Mouse (Mus musculus) heart, embryonic 10.5 days (tissue): ENCODE measurements around the gene Gas1. TPM values are rescaled to one million over a fixed set of nuclear protein-coding genes. Genes with fewer than 3 reads are reported as not detected.

ENCODE experiments used
- DNase-seq: peaks from one replicate; pipeline ENCODE4 v3.0.0-alpha.2; 2017; ENCODE audit warnings: low spot score
- H3K27ac ChIP-seq: fragments of 300-500 bp; sonication (generic); 2 replicates; pipeline ENCODE4 v1.5.1; 2016; ENCODE audit warnings: mild to moderate bottlenecking
- H3K27me3 ChIP-seq: fragments of 300-500 bp; sonication (generic); 2 replicates; pipeline ENCODE4 v1.6.1; 2016; ENCODE audit warnings: mild to moderate bottlenecking; ENCODE audit not compliant: poor library complexity, insufficient read depth, severe bottlenecking
- H3K36me3 ChIP-seq: fragments of 300-500 bp; sonication (generic); 2 replicates; pipeline ENCODE4 v1.6.1; 2016; ENCODE audit warnings: mild to moderate bottlenecking, moderate library complexity
- H3K4me1 ChIP-seq: fragments of 300-500 bp; sonication (generic); 2 replicates; pipeline ENCODE4 v1.6.1; 2016; ENCODE audit warnings: mild to moderate bottlenecking
- H3K4me3 ChIP-seq: fragments of 300-500 bp; sonication (generic); 2 replicates; pipeline ENCODE4 v1.5.1; 2016; ENCODE audit warnings: mild to moderate bottlenecking, moderate library complexity
- H3K9me3 ChIP-seq: fragments of 300-500 bp; sonication (generic); 2 replicates; pipeline ENCODE4 v1.6.1; 2016; ENCODE audit warnings: mild to moderate bottlenecking, moderate library complexity
- WGBS: fragments of 180-500 bp; shearing (Covaris S2); methylation state at CpG from one replicate; pipeline ENCODE4 v1.1.7; 2016; 5-methylcytosine and 5-hydroxymethylcytosine counted together
- polyA plus RNA-seq: library from polyadenylated mRNA; unstranded; fragments of >200 nt; fragmentation: Nextera tagmentation; extraction: Ambion mirVana; gene quantifications from 2 replicates; pipeline ENCODE4 v1.2.1, GENCODE M21; 2016

Gas1 gene
- polyA plus RNA-seq, 1 experiment from 2014 or later = 71.7 TPM

DNA sequence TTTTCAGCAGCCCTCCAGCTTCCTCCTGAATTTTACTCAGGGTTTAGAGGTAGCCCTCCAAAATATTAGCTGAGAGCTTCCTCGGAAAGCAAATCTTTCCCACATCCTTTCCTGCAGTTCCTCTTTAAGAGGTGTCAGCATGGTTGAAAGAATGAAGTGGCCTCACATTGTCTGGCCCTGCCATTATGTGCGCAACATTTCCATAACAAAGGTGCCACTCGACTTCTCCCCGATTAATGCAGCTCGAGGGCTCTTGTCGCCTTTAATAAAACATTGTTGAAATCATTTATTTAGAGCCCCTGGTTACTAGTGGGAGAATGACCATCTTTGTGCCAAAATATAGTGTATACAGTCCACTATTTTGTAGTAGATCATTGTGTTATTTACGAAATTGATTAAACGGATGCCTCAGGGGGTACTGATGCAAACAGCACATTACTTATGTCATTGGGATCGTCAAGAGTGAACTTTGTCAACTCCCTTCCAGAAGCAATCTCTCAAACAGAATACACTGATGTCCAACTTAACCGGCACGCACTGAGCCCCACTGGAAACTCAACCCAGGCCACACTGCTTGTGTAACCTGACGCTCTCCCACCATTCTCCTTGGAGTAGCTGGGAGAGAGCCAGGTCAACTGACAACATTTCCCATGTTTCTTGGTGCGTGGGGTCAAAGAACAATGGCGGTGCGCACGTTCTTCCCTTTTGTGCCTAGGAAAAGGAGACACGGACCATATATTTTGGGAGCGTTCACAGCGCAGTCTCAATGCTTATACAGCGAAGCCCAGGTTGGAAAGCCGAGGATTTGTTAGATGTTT is 6.1 kb downstream of the Gas1 start:
- H3K4me1 ChIP-seq = peaks cover 20% of the 10 kb centered on the region
- no peaks in the 10 kb centered on the region for H3K9me3 ChIP-seq
- no peaks in the 10 kb centered on the region for H3K36me3 ChIP-seq
- no peak overlapping the region for H3K4me3 ChIP-seq
- 0 out of 2 replicates have a peak, but pooled peaks cover 4% of the 10 kb centered on the region for H3K27me3 ChIP-seq
- no peak overlapping the region for H3K27ac ChIP-seq
- DNase-seq = no peak
- WGBS = 74% methylated on average over 21 of the region's 21 CpGs

DNA sequence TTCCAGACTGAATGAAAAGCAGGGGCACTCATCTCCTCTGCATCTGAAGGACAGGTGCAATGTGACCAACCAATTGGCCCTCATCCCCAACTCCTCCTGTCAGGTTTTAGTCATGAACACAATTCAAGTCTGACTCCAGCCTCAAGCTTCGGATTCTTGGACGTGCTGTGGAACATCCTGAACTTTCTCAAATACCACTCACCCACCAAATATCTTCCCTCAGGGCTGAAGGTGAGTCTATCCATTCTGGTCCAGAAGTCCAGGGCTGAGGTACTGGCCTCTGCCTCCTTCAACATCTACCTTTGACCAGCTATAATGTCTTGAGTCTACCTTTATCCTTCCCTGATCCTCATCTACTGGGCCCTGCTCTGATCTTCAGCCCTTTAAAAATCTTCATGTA is 8.1 kb downstream of the Gas1 start:
- H3K36me3 ChIP-seq = no peaks in the 10 kb centered on the region
- no peak overlapping the region for H3K27ac ChIP-seq
- no peaks in the 10 kb centered on the region for H3K9me3 ChIP-seq
- no peak for DNase-seq
- 79% methylated on average over 2 of the region's 2 CpGs for WGBS
- H3K27me3 ChIP-seq = 0 out of 2 replicates have a peak, but pooled peaks cover 4% of the 10 kb centered on the region
- H3K4me3 ChIP-seq = no peak overlapping the region
- H3K4me1 ChIP-seq = peaks cover 18% of the 10 kb centered on the region

DNA sequence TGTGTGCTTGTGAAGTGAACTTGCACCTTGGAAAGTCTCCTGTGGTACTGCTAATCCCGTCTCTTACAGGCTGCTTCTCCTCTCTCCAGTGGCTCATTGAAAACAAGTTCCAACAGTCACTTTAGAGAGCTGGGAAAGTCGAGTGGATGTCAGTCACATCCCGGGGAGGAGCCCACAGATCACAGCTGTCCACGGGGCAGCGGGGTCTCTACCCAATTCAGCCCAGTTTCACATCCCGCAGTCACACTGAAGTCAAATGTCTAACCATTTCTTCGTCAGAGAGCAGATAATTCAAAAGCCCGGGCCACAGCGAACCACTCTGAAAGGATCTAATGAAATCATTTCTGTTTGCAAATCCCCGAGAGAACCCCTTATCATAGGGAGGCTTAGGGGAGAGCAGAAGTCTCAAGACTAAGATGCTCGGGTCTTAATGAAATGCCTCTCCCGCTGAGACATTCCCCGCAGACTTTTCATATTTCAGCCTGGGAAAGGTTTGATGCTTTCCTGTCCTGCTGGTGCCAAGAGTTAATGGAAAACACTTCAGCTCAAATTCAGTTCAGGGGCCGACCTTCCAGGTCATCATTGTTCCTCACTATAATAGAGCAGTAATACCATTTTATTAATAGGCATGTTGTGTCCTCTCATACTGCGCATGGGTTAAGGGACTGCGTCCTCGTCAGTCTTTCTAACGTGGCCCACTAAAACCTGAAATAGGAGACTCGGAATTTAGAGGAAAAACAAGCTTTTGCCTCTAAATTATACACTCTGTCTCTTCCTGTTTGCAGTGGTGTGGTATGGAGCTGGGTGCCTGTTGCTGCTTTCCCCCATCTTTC is 20.7 kb downstream of the Gas1 start:
- H3K27me3 ChIP-seq = no peaks in the 10 kb centered on the region
- no peak overlapping the region for H3K27ac ChIP-seq
- H3K4me1 ChIP-seq = peaks cover 7% of the 10 kb centered on the region; the same call in 1 of the 2 replicates
- H3K9me3 ChIP-seq = no peaks in the 10 kb centered on the region; the same call in 1 of the 2 replicates
- 0 out of 2 replicates have a peak overlapping the region, but pooled peaks have one; percentile 3 for H3K4me3 ChIP-seq
- WGBS = 34% methylated on average over 19 of the region's 19 CpGs
- H3K36me3 ChIP-seq = no peaks in the 10 kb centered on the region
- DNase-seq = no peak

DNA sequence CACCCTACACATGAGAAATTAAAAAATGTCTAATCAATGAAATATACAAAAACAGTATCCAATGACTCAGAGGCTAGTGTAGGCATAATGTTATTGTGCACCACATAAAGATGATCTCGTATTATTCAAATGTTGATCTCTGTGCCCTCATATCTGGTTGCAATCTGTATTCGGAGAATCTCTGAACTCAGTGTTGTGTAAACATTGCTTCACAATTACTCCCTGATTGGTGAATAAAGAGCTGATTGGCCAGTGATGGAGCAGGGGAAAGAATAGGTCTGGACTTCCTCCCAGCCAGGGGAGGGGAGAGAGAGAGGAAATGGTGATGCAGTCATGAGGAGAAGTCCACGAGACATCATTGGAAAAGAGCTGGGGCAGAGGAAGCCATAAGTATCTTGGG is 23.0 kb downstream of the Gas1 start:
- H3K4me1 ChIP-seq = peaks cover 7% of the 10 kb centered on the region; the same call in 1 of the 2 replicates
- no peak overlapping the region for H3K4me3 ChIP-seq
- no peaks in the 10 kb centered on the region; the same call in 1 of the 2 replicates for H3K9me3 ChIP-seq
- 82% methylated on average over 3 of the region's 3 CpGs for WGBS
- no peak overlapping the region for H3K27ac ChIP-seq
- no peak for DNase-seq
- no peaks in the 10 kb centered on the region for H3K27me3 ChIP-seq
- no peaks in the 10 kb centered on the region for H3K36me3 ChIP-seq

DNA sequence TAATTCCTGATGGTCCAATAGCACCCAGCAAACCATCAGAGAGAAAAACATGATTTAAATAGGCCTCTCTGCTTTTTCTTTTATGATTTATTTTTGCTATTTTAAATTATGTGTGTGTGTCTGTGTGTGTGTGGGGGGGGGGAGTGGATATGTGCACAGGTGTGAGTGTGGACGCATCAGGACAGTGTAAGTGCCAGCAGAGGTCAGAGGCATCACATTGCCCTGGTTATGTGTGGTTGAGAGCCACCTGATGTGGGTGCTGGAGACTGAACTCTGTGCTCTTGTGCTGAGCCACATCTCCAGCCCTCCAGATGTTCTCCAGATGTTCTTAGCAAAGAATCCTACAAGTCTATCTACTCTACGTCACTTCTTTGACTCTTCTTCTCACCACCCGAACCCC is 28.9 kb downstream of the Gas1 start:
- Histone ChIP-seq H3K36me3 (no peaks in the 10 kb centered on the region), H3K27me3 (no peaks in the 10 kb centered on the region), H3K9me3 (no peaks in the 10 kb centered on the region), H3K4me3 (no peak overlapping the region), H3K4me1 (peaks cover 17% of the 10 kb centered on the region), H3K27ac (no peak overlapping the region)
- WGBS = 81% methylated on average over 3 of the region's 3 CpGs
- no peak for DNase-seq

DNA sequence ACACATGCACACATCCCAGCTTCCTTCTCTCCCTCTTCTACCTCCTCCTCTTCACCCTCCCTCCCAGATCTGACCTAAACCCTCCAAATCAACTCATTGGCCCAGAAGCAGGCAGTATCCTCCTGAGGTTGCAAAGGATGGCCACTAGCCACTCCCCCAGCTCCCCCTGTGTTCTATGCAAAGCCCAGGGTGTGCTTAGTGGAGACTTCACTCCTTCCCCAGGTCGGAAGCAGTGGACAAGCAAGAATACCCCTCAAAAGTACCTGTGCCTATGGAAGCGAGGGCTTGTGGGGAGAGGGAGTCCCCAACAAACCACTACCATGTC is 29.3 kb downstream of the Gas1 start:
- DNase-seq = no peak
- WGBS = 67% methylated on average over 2 of the region's 2 CpGs
- H3K4me1 ChIP-seq = peaks cover 17% of the 10 kb centered on the region
- no peaks in the 10 kb centered on the region for H3K36me3 ChIP-seq
- H3K27ac ChIP-seq = peak overlapping the region; percentile 88
- H3K4me3 ChIP-seq = peak overlapping the region; percentile 57
- no peaks in the 10 kb centered on the region for H3K9me3 ChIP-seq
- no peaks in the 10 kb centered on the region for H3K27me3 ChIP-seq

DNA sequence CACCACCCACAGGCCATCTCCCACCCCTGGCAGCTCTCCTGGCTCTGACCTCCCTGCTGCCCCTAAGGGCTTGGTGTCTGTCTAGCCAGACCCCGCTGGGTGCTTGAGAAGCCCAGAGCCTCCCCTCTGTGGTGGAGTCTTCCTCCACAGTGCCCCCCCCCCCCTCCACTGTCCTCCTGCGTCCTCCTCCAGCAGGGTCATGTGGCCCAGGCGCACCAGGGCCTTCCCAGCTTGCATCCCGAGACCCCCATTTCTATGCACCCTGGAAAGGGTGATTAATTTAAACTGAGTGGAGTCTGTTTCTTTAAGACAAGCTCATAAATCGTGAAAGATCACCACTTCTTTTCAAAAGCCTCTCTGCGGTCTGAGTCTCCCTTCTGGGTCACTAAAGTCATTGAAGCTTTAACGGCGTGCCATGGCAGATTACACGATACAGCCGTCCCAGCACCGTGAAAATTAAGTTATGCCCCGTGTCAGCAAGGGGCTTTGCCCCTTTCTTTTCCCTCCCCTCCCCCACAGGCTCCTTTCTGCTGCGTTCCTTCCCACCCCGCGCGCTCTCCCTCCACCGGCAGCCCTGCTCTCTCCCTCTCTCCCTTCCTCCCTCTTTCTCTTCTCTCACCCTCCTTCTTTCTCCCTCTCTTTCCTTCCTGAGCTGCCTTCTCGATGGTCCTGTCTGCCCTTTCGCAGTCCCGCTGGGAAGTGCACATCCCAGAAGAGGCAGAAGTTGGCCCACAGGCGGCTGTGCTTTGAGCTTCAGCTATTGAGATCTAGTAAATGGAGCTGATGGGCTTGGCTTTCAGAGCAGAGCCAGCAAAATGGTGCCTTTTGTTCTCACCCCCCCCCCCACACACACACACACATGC is 29.9 kb downstream of the Gas1 start:
- H3K4me1 ChIP-seq = peaks cover 17% of the 10 kb centered on the region
- 3% methylated on average over 21 of the region's 21 CpGs for WGBS
- H3K27ac ChIP-seq = peak overlapping the region; percentile 88

DNA sequence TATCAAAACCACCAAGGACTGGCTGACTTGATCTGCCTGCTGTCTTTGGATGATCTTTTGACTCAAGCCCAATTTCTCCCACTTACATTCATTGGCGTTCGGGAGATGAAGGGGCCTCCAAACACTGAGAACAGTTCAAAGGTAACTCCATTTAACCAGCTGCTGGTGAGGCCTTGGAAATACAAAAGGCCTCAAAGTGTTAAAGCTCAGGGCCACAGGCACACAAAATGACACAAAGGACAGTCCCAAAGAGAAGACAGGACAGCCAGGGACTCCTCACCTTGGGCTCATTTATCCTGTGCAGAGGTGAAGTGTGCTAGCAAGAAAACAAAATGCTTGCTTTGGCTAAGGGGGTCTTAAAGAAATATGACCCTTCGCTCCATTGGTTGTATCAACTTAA is 30.9 kb downstream of the Gas1 start:
- Histone ChIP-seq H3K9me3 (no peaks in the 10 kb centered on the region), H3K36me3 (no peaks in the 10 kb centered on the region), H3K27ac (no peak overlapping the region), H3K27me3 (no peaks in the 10 kb centered on the region), H3K4me1 (peaks cover 17% of the 10 kb centered on the region), H3K4me3 (no peak overlapping the region)
- no peak for DNase-seq
- WGBS = 60% methylated on average over 3 of the region's 3 CpGs

More for the DNA sequence above, 29.9 kb downstream of the Gas1 start:
- H3K4me3 ChIP-seq = peak overlapping the region; percentile 57
- H3K9me3 ChIP-seq = no peaks in the 10 kb centered on the region
- H3K36me3 ChIP-seq = no peaks in the 10 kb centered on the region
- no peaks in the 10 kb centered on the region for H3K27me3 ChIP-seq
- DNase-seq = no peak

DNA sequence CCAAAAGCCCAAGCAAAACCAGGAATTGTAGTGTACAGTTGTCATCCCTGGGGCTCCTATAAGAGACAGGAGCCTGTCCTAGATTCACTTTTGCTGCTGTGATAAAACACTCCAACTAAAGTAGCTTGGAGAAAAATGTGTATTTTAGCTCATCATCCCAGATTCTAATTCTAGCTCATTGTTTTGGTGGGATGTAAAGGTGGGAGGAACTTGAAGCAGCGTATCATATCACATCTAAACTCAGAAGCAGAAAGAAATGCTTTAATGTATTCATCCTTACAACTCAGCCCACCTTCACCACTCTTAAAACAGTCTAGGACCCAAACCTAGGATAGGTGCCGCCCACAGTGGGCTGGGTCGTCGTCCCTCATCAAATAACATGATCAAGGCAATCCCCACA is 40.2 kb downstream of the Gas1 start:
- 88% methylated on average over 4 of the region's 4 CpGs for WGBS
- peak; percentile 47 for DNase-seq
- H3K36me3 ChIP-seq = no peaks in the 10 kb centered on the region
- no peaks in the 10 kb centered on the region for H3K27me3 ChIP-seq
- no peak overlapping the region for H3K4me3 ChIP-seq
- no peaks in the 10 kb centered on the region for H3K9me3 ChIP-seq
- H3K27ac ChIP-seq = no peak overlapping the region
- 0 out of 2 replicates have a peak, but pooled peaks cover 2% of the 10 kb centered on the region for H3K4me1 ChIP-seq

DNA sequence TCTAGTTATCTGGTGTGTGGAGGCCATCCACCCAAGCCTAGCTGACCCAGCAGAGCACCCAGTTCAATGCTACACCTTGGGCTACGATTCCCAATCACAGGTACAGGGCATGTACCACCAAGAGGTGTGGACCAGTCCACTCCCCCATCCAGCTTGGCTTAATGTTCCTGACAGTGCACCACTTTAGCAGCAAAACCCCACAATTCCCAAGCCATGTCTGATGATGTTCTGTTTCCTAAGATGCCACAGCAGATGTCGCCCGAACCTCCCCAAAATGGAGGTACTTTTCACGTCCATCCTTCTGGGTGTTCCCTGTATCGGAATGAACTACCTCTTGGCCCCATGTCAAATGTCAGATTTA is 42.7 kb downstream of the Gas1 start:
- Histone ChIP-seq H3K27me3 (no peaks in the 10 kb centered on the region), H3K27ac (no peak overlapping the region), H3K4me3 (no peak overlapping the region), H3K9me3 (no peaks in the 10 kb centered on the region), H3K4me1 (0 out of 2 replicates have a peak, but pooled peaks cover 2% of the 10 kb centered on the region), H3K36me3 (no peaks in the 10 kb centered on the region)
- peak; percentile 66 for DNase-seq
- WGBS = 85% methylated on average over 5 of the region's 5 CpGs

DNA sequence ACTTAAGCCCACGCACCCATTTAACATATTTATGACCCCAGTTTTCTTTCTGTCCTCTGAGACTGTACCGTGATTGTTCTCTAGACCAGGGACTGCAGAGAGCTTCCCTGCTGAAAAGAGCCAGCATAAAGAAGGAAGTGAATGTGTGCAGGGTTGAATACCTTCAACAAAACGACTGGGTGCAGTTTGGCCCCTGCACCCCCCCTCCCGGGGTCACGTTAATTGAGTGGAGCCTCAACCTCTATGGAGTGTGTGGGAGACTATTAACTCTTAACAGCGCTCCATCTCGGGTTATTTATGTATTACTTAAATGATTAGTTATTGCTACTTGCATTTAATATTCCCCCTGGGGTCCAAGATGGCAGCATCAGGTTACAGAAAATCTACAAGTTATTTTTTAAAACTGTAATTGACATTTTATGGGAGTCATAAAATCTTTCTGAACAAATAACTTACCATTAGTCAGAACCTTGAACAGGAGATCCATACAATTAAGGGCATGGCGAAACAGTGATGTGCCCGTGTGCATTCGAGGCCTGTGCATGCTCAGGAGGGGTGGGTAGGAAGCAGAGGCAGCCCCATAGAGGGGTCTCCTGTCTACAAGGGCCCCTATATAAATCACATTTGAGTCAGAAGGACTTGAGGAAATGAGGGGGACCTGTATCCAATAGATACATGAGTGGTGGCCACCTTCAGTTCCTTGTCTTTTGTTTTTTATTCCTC is 43.3 kb downstream of the Gas1 start:
- 0 out of 2 replicates have a peak, but pooled peaks cover 2% of the 10 kb centered on the region for H3K4me1 ChIP-seq
- no peaks in the 10 kb centered on the region for H3K9me3 ChIP-seq
- H3K27me3 ChIP-seq = no peaks in the 10 kb centered on the region
- peak; percentile 47 for DNase-seq
- no peak overlapping the region for H3K27ac ChIP-seq
- H3K4me3 ChIP-seq = no peak overlapping the region
- 65% methylated on average over 10 of the region's 10 CpGs for WGBS
- H3K36me3 ChIP-seq = no peaks in the 10 kb centered on the region

DNA sequence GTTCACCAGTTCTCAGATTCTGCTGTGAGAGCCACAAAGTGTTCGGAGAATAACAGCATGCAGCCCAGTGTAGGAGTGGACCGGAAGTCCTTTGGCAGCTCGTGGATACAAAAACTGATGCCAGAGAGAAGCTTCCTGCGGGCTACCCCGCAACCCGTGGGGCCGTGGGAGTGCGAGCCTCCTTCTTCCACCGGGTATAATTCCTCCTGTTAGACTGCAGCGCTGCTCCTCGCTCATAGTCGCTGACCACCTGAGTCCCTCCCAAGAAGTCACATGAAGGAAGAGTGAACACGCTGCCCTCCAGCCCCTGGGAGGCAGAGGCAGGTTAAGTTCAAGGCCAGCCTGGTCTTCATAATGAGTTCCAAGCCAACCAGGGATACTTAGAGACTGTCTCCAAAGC is 45.4 kb downstream of the Gas1 start:
- Histone ChIP-seq H3K4me1 (0 out of 2 replicates have a peak, but pooled peaks cover 2% of the 10 kb centered on the region), H3K27ac (no peak overlapping the region), H3K27me3 (no peaks in the 10 kb centered on the region), H3K9me3 (no peaks in the 10 kb centered on the region), H3K36me3 (no peaks in the 10 kb centered on the region), H3K4me3 (no peak overlapping the region)
- 58% methylated on average over 13 of the region's 13 CpGs for WGBS
- DNase-seq = peak; percentile 57
